Mouse (Mus musculus): Measurements from ENCODE around the gene Lrrc74a.

Gene Lrrc74a

GRCm38 (mm10) chr12:86719961-86720639, 14.1 kb upstream of the Lrrc74a start:
- no peak for DNase-seq

DNA sequence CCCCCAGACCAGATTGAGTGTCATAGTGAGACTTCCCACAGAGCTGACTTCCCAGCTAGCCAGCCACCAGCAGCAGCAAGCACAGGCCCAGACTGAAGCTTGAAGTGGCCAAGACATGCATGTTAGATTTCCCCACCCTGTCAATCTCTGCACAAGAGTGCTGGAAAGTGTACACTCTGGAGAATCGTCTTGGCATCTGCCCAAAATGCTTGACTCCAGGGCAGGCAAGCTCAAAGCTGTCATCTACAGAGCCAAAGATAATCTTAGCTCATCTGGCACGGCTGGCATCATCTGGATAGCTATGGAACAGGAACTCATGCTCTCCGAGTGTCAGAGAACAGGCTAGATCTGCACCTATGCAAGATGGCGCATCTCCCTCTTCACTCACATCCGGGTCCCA, 12.7 kb upstream of the Lrrc74a start:
- no peak for DNase-seq

DNA sequence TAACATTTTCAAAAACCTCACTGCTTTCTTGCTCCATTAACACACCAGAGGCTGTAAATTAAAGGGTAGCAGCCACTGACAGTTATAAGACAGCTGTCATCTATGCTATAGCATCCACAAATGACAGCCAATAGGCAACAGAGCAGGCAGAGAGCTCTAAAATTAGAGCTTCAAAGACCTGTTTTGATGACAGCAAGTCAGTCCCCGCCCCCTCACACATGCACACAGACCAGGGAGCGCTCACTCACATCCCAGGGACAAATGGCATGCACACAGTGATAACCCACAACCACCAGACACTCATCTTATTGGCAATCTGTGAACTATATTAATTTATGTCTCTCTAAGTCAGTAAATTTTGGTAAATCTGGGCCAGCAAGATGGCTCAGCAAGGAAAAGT, 9.9 kb upstream of the Lrrc74a start:
- peak; percentile 30 for DNase-seq

GRCm38 (mm10) chr12:86725706-86726105, 8.5 kb upstream of the Lrrc74a start:
- no peak for DNase-seq

- peak; percentile 100 for DNase-seq
Measured at GRCm38 (mm10) chr12:86726120-86726640, 8.0 kb upstream of the Lrrc74a start, which contains the start of gene Angel1. TSS of gene Angel1 (minus strand) at chr12:86726460.

DNA sequence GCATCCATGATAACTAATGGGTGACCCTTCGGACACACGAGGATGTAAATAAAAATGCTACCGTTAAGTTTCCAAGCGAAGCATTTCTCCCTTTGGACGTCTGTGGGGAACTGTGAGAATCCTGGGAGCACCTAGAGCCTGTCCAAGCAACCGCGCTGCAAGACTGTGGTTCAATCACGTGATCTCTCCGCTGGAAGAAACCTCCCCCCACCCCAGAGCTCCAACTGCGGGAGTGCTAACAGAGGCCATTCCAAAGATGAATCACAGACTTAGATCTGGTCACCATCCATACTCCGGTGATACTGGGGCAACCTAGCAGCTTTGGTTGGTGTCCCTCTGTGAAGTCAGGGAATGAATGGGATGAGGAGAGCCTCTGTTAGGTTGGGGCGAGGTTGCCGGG, 26.9 kb downstream of the Lrrc74a start:
- no peak for DNase-seq

GRCm38 (mm10) chr12:86764060-86764459, 29.9 kb downstream of the Lrrc74a start:
- DNase-seq: no peak

GRCm38 (mm10) chr12:86766467-86766866, 32.3 kb downstream of the Lrrc74a start:
- no peak for DNase-seq

DNA sequence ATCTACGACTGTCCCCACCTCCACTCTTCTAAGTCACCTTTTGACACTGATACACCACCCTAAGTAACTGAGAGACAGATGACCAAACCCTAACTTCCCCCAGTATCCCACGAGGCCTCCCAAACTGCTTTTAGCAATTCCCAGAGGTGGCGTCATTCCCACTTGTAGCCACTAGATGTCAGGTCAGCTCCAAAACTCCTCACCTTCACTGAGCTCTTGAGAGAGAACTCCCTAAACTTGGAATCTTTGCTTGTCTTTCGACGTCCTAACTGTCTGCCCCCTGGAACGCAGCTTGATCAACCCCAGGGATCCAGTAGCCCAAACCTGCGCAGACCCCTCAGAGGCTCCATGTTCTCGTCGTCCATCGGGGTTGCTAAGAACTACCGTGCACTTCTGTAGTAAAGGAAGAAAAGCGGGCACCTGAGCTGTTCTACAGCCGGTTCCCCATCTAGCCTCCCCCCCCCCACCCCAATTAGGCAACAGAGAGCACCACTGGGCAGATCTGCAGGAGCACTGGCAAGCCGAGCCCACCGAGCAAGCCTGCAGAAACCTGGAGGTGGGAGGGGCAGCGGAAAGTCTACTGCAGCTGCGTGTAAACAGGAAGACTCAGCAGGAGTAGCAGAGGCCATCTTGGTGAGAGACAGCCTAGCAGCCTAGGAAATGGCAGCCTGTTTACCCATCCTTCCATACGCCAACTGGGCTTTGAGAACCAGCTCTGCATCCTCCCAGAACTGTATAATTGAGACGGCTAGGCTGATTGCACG, 33.9 kb downstream of the Lrrc74a start:
- DNase-seq: peak; percentile 43

DNA sequence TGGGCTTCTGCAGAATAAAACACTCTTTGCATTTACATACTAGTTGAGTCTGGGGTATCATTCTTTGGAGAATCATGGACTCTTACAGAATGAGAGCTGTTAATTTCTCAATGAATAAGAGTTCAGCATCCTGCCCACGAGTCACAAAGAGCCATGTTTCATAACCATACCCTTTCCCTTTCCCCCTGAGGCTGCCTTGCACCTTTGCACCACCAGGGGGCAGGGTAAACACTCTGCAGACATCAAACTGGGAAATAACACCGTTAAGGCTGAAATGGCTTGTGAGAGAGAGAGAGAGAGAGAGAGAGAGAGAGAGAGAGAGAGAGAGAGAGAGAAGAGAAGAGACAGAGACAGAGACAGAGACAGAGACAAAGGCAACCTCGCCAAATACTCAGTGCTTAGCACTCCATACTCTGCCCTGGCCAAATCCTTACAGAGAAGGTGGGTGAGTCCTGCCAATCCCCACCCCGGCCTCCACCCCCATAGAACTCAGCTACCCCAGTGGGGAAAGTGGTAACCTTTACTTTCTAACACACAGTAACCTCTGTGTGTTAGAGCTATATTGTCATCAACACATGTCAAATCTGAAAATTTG, 34.9 kb downstream of the Lrrc74a start:
- peak; percentile 87 for DNase-seq

DNA sequence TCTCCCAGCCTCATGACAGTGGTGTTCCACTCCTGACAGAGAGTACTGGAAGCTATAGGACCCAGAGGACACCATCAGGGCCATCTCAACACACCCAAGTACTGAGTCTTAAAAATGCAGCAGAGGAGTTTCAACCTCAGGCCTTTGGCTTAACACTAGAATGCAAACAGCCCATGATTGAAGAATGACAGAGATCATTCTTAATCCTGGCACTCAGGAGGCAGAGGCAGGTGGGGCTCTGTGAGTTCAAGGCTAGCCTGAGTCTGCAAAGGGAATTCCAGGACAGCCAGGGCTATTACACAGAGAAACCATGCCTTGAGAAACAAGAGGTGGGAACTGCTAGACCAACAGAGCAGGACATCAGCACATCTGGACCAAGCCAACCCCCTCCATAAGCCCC, 35.6 kb downstream of the Lrrc74a start:
- no peak for DNase-seq

- no peak for DNase-seq
Measured at GRCm38 (mm10) chr12:86770261-86770670, 36.1 kb downstream of the Lrrc74a start.

GRCm38 (mm10) chr12:86770927-86771326, 36.8 kb downstream of the Lrrc74a start:
- no peak for DNase-seq

DNA sequence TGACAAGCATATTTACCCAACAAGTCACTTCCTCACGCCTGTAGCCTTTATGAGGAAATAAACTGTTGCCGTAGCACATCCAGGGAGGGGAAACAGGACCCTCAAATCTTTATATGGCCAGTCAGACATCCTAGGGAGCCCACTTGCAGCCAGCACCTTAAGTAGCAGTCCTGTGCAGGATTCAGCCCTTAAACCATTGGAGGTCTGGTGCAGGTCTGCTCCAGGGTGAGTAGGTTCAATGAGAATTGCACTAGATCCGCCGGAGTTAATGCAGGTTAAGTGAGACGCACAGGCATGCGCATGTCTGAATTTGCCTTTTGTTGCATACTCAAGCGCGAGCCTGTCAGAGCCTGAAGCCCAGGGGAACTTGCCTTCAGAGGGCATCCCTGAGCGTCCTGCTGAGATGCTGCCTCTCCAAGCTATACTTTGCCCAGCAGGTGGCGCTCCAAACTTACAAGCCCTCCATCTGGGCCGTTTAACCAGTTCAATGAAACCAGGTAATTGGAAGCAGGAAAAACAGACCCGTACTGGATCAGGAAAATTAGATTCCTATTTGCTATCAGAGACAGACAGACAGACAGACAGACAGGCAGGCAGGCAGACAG, 37.8 kb downstream of the Lrrc74a start:
- DNase-seq: peak; percentile 92

GRCm38 (mm10) chr12:86772551-86772950, 38.4 kb downstream of the Lrrc74a start:
- DNase-seq: no peak

DNA sequence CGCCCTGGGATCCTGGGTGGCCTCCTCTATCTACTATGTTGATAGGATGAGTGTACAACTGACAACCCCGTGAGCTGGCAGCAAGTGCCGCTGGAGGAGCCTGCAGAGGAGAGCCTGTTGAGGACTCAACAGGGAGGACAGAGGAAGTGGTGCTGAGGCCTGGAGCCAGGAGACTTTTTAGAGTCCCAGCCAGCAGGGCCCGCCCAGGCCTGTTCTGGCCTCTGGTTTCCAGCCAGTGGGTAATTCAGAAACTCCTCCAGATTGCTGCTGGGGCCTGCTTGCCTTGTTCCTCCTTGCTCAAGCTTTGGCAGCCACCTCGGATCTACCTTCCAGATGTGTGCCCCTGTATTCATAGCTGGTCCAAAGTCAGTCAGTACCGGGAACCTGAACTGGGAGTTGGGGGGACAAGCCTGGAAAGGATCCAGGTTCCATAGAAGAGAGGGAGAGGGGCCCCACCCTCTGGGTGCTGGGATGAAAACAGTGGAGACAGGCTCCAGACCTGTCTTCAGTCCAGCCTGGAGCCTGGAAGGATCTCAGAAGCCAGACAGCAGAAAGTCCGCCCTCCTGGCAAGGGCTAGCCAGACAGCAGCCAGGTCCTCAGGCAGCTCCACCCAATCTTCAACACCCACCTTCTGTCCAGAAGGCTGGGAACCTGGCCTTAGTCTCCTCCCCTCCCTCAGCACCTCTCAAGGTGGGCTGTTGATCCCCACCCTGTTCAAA, 41.6 kb downstream of the Lrrc74a start:
- DNase-seq: no peak

GRCm38 (mm10) chr12:86776341-86776860, 42.2 kb downstream of the Lrrc74a start:
- no peak for DNase-seq

DNA sequence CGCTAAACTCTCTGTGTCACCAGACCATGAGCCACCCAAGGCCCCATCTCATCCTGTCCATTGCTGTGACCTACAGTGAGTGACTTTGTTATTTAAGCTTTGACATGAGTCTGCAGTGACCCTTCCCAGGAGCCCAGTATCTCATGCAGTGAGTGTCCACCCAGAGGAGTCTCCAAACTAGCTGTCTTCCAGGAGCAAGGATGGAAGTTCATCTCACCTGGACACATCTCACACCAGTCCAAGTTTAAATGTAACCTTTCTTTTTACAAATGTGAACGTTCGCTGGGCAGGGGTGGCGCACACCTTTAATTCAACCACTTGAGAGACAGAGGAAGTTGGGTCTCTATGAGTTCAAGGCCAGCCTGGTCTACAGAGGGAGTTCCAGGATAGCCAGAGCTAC, 44.4 kb downstream of the Lrrc74a start:
- DNase-seq: no peak

DNA sequence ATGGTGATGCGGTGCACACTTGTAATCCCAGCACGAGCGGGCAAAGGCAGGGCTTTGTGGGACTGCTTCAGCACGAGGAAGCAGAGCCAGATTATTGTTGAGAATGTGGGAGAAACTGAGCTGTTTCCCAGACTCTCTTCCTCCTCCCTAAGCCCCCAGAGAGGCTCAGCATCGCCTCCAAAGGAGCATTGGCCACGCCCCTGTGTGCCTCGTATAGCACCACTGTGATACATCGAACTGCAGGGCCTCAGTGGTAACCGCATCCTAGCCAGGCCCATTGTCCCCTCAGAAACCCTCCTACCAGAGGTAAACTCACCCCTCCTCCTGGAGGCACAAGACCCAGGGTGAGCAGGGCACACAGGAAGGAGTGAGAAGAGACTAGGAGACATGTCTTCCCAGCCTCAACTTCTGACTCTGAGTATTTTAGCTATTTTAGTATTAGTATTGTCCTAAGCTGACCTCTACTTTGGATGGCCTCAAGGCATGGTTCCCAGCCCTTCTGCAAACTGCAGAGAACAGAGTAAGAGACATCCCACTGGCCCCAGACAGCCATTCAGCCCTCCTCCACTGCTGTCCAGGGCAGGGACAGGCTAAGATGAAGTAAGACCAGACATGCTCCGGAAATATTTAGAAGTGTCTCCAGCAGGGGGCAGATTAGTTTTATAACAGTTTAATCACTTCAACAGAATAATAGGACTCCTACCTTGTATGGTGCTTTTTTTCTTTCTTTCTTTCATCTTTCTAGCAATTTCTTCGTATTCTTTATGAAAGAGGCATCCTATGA, 45.2 kb downstream of the Lrrc74a start:
- peak; percentile 60 for DNase-seq

DNA sequence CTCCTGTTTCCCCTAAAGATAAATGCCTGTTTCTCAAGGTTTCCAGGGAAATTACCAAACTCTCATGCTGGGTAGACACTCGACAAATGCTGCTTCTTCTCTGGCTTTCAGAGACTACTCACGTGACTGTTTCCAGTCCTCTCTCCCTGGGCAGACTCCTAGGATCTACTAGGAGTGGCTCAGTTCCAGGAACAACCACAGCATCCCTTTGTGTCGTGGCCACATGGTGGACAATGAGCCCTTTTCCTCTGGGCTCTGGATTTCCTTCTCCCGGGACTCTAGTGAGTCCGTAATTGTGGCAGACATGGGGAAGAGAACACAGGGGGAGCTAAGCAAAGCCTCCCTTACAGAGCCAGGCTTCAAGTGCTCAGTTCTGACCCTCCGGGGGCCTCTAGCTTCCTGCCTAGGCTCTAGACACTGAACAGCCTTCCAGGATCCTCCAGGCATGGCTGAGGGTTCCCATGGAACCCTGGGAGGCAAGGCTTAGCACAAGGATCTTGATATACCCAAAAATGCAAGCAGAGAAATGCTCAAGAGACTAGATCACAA, 47.6 kb downstream of the Lrrc74a start:
- DNase-seq: no peak

Measured in thymus, postnatal 14 days (tissue).